Mouse (Mus musculus) central nervous system, embryonic 14 days (tissue): ENCODE data around the gene Nrbf2. TPM values are rescaled to one million over a fixed set of nuclear protein-coding genes. Genes with fewer than 3 reads are reported as not detected.

Experiments used
- polyA plus RNA-seq: library from polyadenylated mRNA; depleted of rRNA; stranded (reverse); fragments of >200 nt; gene quantifications from 2 replicates; pipeline ENCODE4 v1.2.3, GENCODE M21; 2012; rRNA removed

Gene Nrbf2
- 18.7 and 18.9 TPM in 2 replicates for polyA plus RNA-seq

GRCm38 (mm10) chr10:67285176-67285814 is at the start of gene Nrbf2:
Nrbf2 (minus strand) TSS chr10:67285305.

Other genes with a start within 250 kb of the Nrbf2 start
- gene Jmjd1c, start 189.2 kb downstream of the Nrbf2 start, polyA plus RNA-seq: 40.9 and 42.5 TPM in 2 replicates
- gene Reep3, start 188.4 kb downstream of the Nrbf2 start, polyA plus RNA-seq: 31.4 and 32.0 TPM in 2 replicates